Mouse (Mus musculus) liver, embryonic 16.5 days (tissue): ENCODE results near the gene Arl10. TPM values are rescaled to one million over a fixed set of nuclear protein-coding genes. Genes with fewer than 3 reads are reported as not detected.
"Not testable (repeated sequence)": the region's sequence is repeated elsewhere in the genome, so short reads cannot be mapped to it uniquely, and the experiment has no call there.

Experiments used
- ATAC-seq: fragments of 200-750 bp; cut with Nextera tagmentation; 2 replicates; pipeline ENCODE4 v1.8.0; 2017; ENCODE audit warnings: low read depth, mild to moderate bottlenecking, moderate number of reproducible peaks, moderate library complexity
- H3K27ac ChIP-seq: fragments of 300-500 bp; sonication (generic); 2 replicates; pipeline ENCODE4 v1.5.1; 2014; ENCODE audit warnings: mild to moderate bottlenecking, low read length
- H3K27me3 ChIP-seq: fragments of 300-500 bp; sonication (generic); 2 replicates; pipeline ENCODE4 v1.6.1; 2014; ENCODE audit warnings: low read depth, low read length, mixed read lengths; ENCODE audit not compliant: control insufficient read depth, insufficient read depth
- H3K36me3 ChIP-seq: fragments of 300-500 bp; sonication (generic); 2 replicates; pipeline ENCODE4 v1.6.1; 2014; ENCODE audit warnings: mild to moderate bottlenecking; ENCODE audit not compliant: control insufficient read depth, insufficient read depth
- H3K4me1 ChIP-seq: fragments of 300-500 bp; sonication (generic); 2 replicates; pipeline ENCODE4 v1.6.1; 2014; ENCODE audit warnings: low read depth, low read length, mixed read lengths; ENCODE audit not compliant: control insufficient read depth
- H3K4me2 ChIP-seq: fragments of 300-500 bp; sonication (generic); 2 replicates; pipeline ENCODE4 v1.6.1; 2014; ENCODE audit warnings: low read depth, low read length, mixed read lengths
- H3K4me3 ChIP-seq: fragments of 300-500 bp; sonication (generic); 2 replicates; pipeline ENCODE4 v1.5.1; 2014; ENCODE audit warnings: low read depth, mild to moderate bottlenecking, low read length
- H3K9ac ChIP-seq: fragments of 300-500 bp; sonication (generic); 2 replicates; pipeline ENCODE4 v1.6.1; 2014; ENCODE audit warnings: low read depth, low read length
- H3K9me3 ChIP-seq: fragments of 300-500 bp; sonication (generic); replicated peaks from 2 replicates; pipeline ENCODE4 v1.6.1; 2016; ENCODE audit warnings: low read length; ENCODE audit not compliant: control insufficient read depth
- WGBS: fragments of 180-500 bp; shearing (Covaris S2); extraction: QIAGEN DNeasy Blood & Tissue Kit; methylation state at CpG from one replicate; pipeline ENCODE4 v1.1.7; 2014; ENCODE audit not compliant: insufficient replicate concordance; 5-methylcytosine and 5-hydroxymethylcytosine counted together
- polyA plus RNA-seq: library from polyadenylated mRNA; unstranded; fragments of >200 nt; fragmentation: Nextera tagmentation; extraction: Ambion mirVana; gene quantifications from 2 replicates; pipeline ENCODE4 v1.2.1, GENCODE M21; 2015

Arl10 gene
- polyA plus RNA-seq, 1 experiment from 2014 or later, result 8.4 TPM

DNA sequence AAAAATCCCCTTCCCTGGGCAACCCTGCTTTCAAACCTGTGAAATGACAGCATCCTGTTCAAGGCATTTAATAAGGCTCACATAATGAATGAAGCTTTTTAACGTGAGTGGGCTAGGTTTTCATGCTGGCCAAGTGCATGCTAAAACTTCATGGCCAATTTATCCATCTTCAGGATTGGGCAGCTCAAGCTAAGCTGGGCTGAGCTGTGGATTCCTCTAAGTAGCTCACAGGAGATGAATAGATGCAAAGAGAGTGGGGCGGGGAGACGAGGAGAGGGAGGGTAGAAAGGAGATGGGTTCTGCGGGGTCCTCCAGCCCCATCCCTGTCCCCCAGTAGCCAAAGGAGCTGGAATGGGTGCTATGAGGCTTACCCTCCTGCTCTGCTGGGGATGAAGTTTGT, 29.4 kb downstream of the Arl10 start:
- Histone ChIP-seq H3K9ac (no peak overlapping the region), H3K27me3 (no peaks in the 10 kb centered on the region), H3K4me2 (no peak overlapping the region), H3K27ac (no peak overlapping the region), H3K4me3 (no peak overlapping the region), H3K9me3 (no peaks in the 10 kb centered on the region), H3K4me1 (peaks cover 24% of the 10 kb centered on the region), H3K36me3 (no peaks in the 10 kb centered on the region; the same call in 1 of the 2 replicates)
- 78% methylated on average over 4 of the region's 4 CpGs for WGBS
- no peak for ATAC-seq

DNA sequence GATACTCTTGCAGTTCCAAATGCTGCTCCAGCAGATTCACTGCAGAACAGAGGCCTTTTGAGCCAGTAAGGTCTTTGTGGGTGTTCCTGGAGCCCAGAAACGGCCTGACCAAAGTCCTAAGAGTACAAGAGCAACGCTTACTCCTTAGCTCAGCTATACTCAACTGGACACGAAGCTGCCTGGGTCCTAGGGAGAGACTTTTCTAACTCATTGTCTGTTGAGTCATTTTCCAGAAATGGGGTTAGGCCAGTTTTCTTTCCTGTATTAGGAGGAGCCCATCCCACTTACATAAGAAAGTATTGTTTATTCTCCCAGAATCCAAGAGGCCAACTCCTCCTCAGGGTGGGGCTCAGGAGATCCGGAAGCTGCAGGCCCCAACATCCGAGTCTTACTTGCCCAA, 30.6 kb downstream of the Arl10 start:
- peaks cover 34% of the 10 kb centered on the region for H3K4me1 ChIP-seq
- H3K4me2 ChIP-seq, result no peak overlapping the region
- ATAC-seq, result no peak
- H3K36me3 ChIP-seq, result no peaks in the 10 kb centered on the region; the same call in 1 of the 2 replicates
- H3K9me3 ChIP-seq, result no peaks in the 10 kb centered on the region
- 62% methylated on average over 5 of the region's 5 CpGs for WGBS
- no peak overlapping the region for H3K4me3 ChIP-seq
- H3K27me3 ChIP-seq, result no peaks in the 10 kb centered on the region
- H3K27ac ChIP-seq, result no peak overlapping the region
- no peak overlapping the region for H3K9ac ChIP-seq

DNA sequence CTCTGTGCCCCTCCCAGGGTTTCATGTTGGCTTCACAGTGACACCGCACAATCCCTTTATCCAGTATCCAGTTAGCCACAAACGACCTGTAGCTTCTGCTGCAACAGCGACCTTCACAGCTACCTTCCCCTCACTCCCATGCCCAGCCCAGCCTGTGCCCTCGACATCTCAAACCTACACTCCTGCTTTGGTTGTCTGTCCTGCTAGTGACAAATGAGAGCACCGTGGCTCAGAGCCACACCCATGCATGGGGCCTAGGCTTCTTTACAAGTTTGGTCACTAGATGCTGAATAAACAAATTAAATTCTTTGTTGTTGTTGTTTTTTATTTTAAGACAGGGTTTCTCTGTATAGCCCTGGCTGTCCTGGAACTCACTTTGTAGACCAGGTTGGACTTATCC, 32.4 kb downstream of the Arl10 start:
- Histone ChIP-seq H3K4me1 (peaks cover 39% of the 10 kb centered on the region), H3K36me3 (no peaks in the 10 kb centered on the region), H3K9me3 (no peaks in the 10 kb centered on the region), H3K9ac (0 out of 2 replicates have a peak overlapping the region, but pooled peaks have one; percentile 10), H3K27ac (0 out of 2 replicates have a peak overlapping the region, but pooled peaks have one; percentile 43), H3K4me3 (no peak overlapping the region), H3K27me3 (no peaks in the 10 kb centered on the region), H3K4me2 (peak overlapping the region; percentile 24)
- WGBS, result 47% methylated on average over 5 of the region's 5 CpGs
- ATAC-seq, result peak; percentile 39; the same call in 1 of the 2 replicates

DNA sequence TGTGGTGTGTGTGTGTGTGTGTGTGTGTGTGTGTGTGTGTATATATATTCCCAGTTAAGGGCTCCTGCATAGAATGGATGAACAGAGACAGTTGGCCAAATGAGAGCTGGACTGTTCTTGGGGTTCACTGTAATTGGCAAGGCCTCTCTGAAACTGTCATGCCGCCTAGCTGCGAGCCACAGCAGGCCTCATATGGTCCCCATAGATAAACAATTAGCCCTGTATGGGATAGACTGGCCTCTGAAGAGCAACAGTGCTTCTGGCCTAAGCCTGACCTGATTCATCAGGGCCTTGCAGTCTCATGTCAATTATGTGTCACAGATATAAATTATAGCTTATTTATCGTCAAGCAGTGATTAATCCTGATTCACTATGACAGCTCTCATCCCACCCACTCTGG, 33.2 kb downstream of the Arl10 start:
- Histone ChIP-seq H3K4me3 (no peak overlapping the region), H3K4me1 (peaks cover 39% of the 10 kb centered on the region), H3K27ac (peak overlapping the region; percentile 51), H3K4me2 (peak overlapping the region; percentile 41), H3K36me3 (no peaks in the 10 kb centered on the region), H3K27me3 (no peaks in the 10 kb centered on the region), H3K9ac (no peak overlapping the region), H3K9me3 (no peaks in the 10 kb centered on the region)
- ATAC-seq, result peak; percentile 77
- WGBS, result 22% methylated on average over 3 of the region's 3 CpGs

DNA sequence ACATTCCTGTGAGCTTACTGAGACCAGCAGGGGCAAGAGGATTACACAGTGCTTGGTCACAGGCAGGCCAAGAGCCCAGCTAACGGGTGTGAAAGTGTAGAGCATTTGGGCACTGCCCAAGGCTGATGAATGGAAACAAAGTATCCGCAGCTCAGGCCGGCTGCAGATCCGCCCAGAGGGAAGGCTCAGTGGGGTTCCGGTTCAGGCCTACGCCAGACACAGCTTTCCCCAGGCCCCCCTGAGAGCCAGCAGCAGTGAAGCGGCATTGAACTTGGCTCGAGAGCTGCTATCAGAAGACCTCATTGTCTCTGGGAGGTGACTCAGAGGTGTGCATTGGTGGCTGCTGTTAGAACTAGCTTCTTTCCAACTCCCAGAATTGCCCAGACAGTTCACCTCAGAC, 33.9 kb downstream of the Arl10 start:
- Histone ChIP-seq H3K9ac (peak overlapping the region; percentile 20; the same call in 1 of the 2 replicates), H3K27me3 (no peaks in the 10 kb centered on the region), H3K4me2 (peak overlapping the region; percentile 41), H3K27ac (peak overlapping the region; percentile 51), H3K4me1 (peaks cover 39% of the 10 kb centered on the region), H3K36me3 (no peaks in the 10 kb centered on the region), H3K9me3 (no peaks in the 10 kb centered on the region), H3K4me3 (0 out of 2 replicates have a peak overlapping the region, but pooled peaks have one; percentile 9)
- no peak for ATAC-seq
- 63% methylated on average over 8 of the region's 8 CpGs for WGBS

DNA sequence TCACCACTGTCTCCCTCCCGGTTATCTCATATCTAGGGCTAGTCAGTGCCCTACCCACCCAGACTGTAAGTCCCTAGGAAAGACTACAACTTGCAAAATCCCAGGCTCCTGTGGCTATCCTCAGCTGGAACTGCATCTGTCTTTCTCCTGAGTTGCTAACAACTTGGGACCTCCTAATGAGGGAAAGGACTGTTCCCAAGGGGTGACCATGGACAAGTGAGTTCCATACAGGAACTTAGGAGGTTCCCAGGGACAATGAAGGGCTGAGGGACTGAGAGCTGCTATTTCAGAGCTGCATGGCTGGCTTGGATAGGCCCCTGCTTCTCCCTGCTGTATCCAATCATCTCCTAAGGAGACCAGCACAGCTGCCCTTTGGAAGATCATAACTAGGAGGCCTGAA, 34.5 kb downstream of the Arl10 start:
- H3K9me3 ChIP-seq, result no peaks in the 10 kb centered on the region
- H3K4me1 ChIP-seq, result peaks cover 39% of the 10 kb centered on the region
- H3K36me3 ChIP-seq, result no peaks in the 10 kb centered on the region
- no peaks in the 10 kb centered on the region for H3K27me3 ChIP-seq
- peak overlapping the region; percentile 41 for H3K4me2 ChIP-seq
- no peak for ATAC-seq
- H3K27ac ChIP-seq, result peak overlapping the region; percentile 12; the same call in 1 of the 2 replicates
- peak overlapping the region; percentile 20; the same call in 1 of the 2 replicates for H3K9ac ChIP-seq
- WGBS, result 21% methylated on average over 1 of the region's 1 CpGs
- 0 out of 2 replicates have a peak overlapping the region, but pooled peaks have one; percentile 6 for H3K4me3 ChIP-seq

DNA sequence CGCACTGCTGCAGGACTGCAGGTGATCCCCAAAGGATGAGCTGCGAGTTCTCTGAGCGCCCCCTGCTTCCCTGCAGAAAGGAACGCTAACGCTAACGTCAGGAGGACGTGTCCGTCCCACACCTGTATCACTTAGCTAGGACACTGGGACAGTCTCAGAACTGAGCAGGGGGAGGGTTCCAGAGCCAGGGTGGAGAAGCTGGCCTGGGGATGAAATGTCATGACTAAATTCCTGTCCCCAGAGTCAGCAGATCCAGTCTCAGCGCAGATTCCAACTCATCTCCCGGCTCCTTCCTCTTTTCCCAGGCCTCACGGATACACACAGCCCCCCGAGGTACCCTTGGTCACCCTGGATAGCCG, 35.8 kb downstream of the Arl10 start:
- H3K27ac ChIP-seq, result peak overlapping the region; percentile 47
- H3K4me1 ChIP-seq, result peaks cover 39% of the 10 kb centered on the region
- H3K36me3 ChIP-seq, result no peaks in the 10 kb centered on the region
- WGBS, result 16% methylated on average over 13 of the region's 13 CpGs
- no peaks in the 10 kb centered on the region for H3K9me3 ChIP-seq
- peak overlapping the region; percentile 86 for H3K4me2 ChIP-seq
- H3K9ac ChIP-seq, result peak overlapping the region; percentile 79
- peak overlapping the region; percentile 75 for H3K4me3 ChIP-seq
- no peaks in the 10 kb centered on the region for H3K27me3 ChIP-seq
- ATAC-seq, result peak; percentile 40

DNA sequence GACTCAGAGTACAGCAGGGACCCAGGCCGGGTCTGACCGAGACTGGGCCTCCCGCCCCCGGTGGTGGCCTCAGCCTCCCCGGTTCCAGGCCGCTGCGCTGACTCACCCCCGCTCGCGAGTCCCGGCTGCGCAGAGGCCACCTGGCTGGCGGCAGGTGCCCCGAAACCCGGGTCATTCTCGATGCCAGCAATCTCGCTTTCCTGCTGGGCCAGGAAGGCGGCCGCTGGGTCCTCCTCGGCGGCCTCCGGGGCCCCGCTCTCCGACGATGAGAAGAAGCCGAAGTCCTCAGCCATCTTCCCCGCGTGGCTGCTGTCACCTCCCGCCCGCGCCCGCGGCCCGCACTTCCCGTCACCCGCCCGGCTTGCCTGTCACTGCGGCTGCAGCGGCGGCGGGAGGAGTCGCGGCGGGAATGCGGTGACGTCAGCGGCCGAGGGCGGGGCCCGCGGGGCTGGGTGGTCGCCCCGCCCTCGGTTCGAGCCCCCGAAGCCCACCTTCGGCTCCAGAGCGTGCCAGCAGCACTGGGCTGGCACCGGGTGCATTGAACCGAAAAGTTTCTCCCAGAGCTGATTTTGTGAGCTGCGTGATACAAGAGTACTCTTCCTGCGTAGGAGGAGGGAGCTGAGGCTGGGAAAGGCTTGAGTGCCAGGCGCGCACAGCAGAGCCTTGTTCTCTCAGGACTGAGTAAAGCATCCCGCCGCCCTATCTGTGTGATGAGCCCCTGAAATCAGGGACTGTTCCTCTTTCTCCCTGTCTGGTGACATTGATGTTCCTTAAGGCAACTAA, 36.3 kb downstream of the Arl10 start, which contains the start of gene Cltb:
TSS of gene Cltb (minus strand) at position 373 of the 783 bp plus-strand sequence.
- Histone ChIP-seq H3K4me1 (peaks cover 39% of the 10 kb centered on the region), H3K36me3 (no peaks in the 10 kb centered on the region), H3K9me3 (no peaks in the 10 kb centered on the region), H3K27me3 (no peaks in the 10 kb centered on the region), H3K4me3 (peak within 1 kb of the TSS; percentile 75), H3K27ac (peak within 1 kb of the TSS; percentile 47), H3K4me2 (peak within 1 kb of the TSS; percentile 86), H3K9ac (peak within 1 kb of the TSS; percentile 79)
- under 1% methylated on average over 66 of the region's 66 CpGs for WGBS
- peak; percentile 76 for ATAC-seq

DNA sequence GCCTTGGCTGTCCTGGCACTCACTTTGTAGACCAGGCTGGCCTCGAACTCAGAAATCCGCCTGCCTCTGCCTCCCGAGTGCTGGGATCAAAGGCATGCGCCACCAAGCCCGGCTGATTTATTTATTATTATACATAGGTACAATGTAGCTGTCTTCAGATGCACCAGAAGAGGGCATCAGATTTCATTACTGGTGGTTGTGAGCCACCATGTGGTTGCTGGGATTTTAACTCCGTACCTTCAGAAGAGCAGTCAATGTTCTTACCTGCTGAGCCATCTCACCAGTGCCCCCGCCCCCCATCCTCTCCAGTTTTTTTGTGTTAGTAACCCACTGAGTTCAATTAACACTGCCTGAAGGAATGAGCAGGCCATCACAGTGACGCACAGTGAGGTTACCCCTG, 38.3 kb downstream of the Arl10 start:
- H3K9ac ChIP-seq, H3K27ac ChIP-seq, H3K9me3 ChIP-seq, ATAC-seq, H3K36me3 ChIP-seq, H3K4me3 ChIP-seq, H3K27me3 ChIP-seq, H3K4me2 ChIP-seq: not testable (repeated sequence)
- WGBS, result 74% methylated on average over 8 of the region's 8 CpGs
- H3K4me1 ChIP-seq, result peaks cover 25% of the 10 kb centered on the region
